Comparison of ENCODE assay signal across 11 mouse cellular contexts in genomic region chr13:58007256-58008037, GRCm38 (mm10).
DNase-seq lines count a peak whose midpoint lies in the region; ATAC-seq and TF ChIP-seq lines count a peak whose summit lies in the region.
"Had no signal": no experiment of that assay in that cellular context is flagged by ENCODE, and none has a peak within 500 bp of the region (broad histone marks: within the 10 kb centered on the region; RNA-seq: fewer than 3 reads in every experiment).

No protein-coding gene starts in this region.

- peak overlapping the region; percentile 4 to 70; a peak in 3 of 4 replicates for H3K4me3 ChIP-seq in ES-E14 (ENCODE audit: insufficient read depth in 1 of 2, low read depth in 1 of 2, low read length in 2 of 2, poor library complexity in 1 of 2, severe bottlenecking in 1 of 2)
- no peak overlapping the region for H3K4me3 ChIP-seq in heart, embryonic 14.5 days (ENCODE audit: control insufficient read depth in 1 of 2, insufficient read depth in 1 of 2, low read depth in 1 of 2, low read length in 2 of 2)
- H3K4me3 ChIP-seq: embryonic facial prominence, embryonic 15.5 days had no signal

- no peak overlapping the region for H3K4me2 ChIP-seq in heart, embryonic 14.5 days (ENCODE audit: low read length)
- H3K4me2 ChIP-seq: embryonic facial prominence, embryonic 15.5 days; liver, embryonic 11.5 days had no signal

- H3K27ac ChIP-seq in ES-E14 (ENCODE audit: insufficient read depth, low read depth, low read length, poor library complexity, severe bottlenecking) = no peak overlapping the region
- peak overlapping the region in 1 of 2 experiments; percentile 35; a peak in 2 of 4 replicates for H3K27ac ChIP-seq in heart, embryonic 14.5 days (replicated peaks in 1 of 2; ENCODE audit: control insufficient read depth in 1 of 2, insufficient read depth in 1 of 2, low read depth in 2 of 2, low read length in 2 of 2)
- H3K27ac ChIP-seq: embryonic facial prominence, embryonic 15.5 days had no signal

- peaks cover 2 to 11% of the 10 kb centered on the region in 2 experiments; a peak in 1 of 4 replicates for H3K4me1 ChIP-seq in ES-E14 (ENCODE audit: control insufficient read depth in 2 of 2, insufficient read depth in 2 of 2, low read length in 2 of 2, poor library complexity in 1 of 2)
- peaks cover 12 to 22% of the 10 kb centered on the region in 2 experiments for H3K4me1 ChIP-seq in heart, embryonic 14.5 days (ENCODE audit: control insufficient read depth in 2 of 2, insufficient read depth in 2 of 2, low read length in 2 of 2)
- H3K4me1 ChIP-seq: embryonic facial prominence, embryonic 15.5 days had no signal

- WGBS in heart, embryonic 14.5 days = 54% methylated on average over 16 of the region's 16 CpGs

- no peak overlapping the region for H3K9ac ChIP-seq in ES-E14 (ENCODE audit: insufficient read depth, low read depth, low read length, poor library complexity, severe bottlenecking)
- H3K9ac ChIP-seq in heart, embryonic 14.5 days (ENCODE audit: low read length) = no peak overlapping the region
- H3K9ac ChIP-seq: embryonic facial prominence, embryonic 15.5 days had no signal

- no peaks in the 10 kb centered on the region for H3K9me3 ChIP-seq in ES-E14 (ENCODE audit: control insufficient read depth, insufficient read depth, low read depth, low read length)
- H3K9me3 ChIP-seq in heart, embryonic 14.5 days (ENCODE audit: control insufficient read depth, low read length) = no peaks in the 10 kb centered on the region
- H3K9me3 ChIP-seq: embryonic facial prominence, embryonic 15.5 days had no signal

- in situ Hi-C loops in ES-E14 (cut with MboI; ENCODE audit: low sequenced_read_pairs in 2 of 2, unreplicated experiment in 2 of 2) = no loop called here

- H3K27me3 ChIP-seq in heart, embryonic 14.5 days (ENCODE audit: control insufficient read depth, insufficient read depth, low read length) = no peaks in the 10 kb centered on the region
- H3K27me3 ChIP-seq: embryonic facial prominence, embryonic 15.5 days had no signal

- peak; percentile 20 for DNase-seq in 3T3-L1 (ENCODE audit: low read depth, low spot score)
- DNase-seq in ES-E14 (ENCODE audit: low read depth, low spot score) = peak; percentile 51
- peak; percentile 35 to 57 for DNase-seq in lung, adult 18-20 months
- no peak for DNase-seq in cerebellum, postnatal 25 days
- no peak for DNase-seq in layer of hippocampus, postnatal 36 days
- DNase-seq in spleen, postnatal 4 days (ENCODE audit: low spot score in 2 of 2) = no peak
- DNase-seq: right cerebral cortex, postnatal 14 days had no signal

- 0 out of 2 replicates have a peak, but pooled peaks have one; percentile 12 for ATAC-seq in heart, embryonic 14.5 days (ENCODE audit: insufficient number of reproducible peaks, insufficient read depth, low FRiP score, low read depth)
- no peak for ATAC-seq in megakaryocyte progenitor cell, adult 5-6 weeks (replicated peaks; ENCODE audit: poor library complexity)

- H3K36me3 ChIP-seq in ES-E14 (ENCODE audit: control insufficient read depth, insufficient read depth, low read length, poor library complexity, severe bottlenecking) = no peaks in the 10 kb centered on the region
- H3K36me3 ChIP-seq in heart, embryonic 14.5 days (ENCODE audit: control insufficient read depth, insufficient read depth, low read length) = peaks cover 20% of the 10 kb centered on the region
- H3K36me3 ChIP-seq: embryonic facial prominence, embryonic 15.5 days had no signal

TF ChIP-seq in ES-E14, 5 proteins besides CTCF, POLR2A, EP300 and RAD21:
- no peak for TF ChIP-seq ZC3H11A (IDR thresholded peaks at IDR 0.05; ENCODE audit: borderline replicate concordance, low read depth, low read length)
- no peak for TF ChIP-seq MAFK (IDR thresholded peaks at IDR 0.05; ENCODE audit: insufficient read depth, low read depth, low read length)
- no peak for TF ChIP-seq CHD2 (IDR thresholded peaks at IDR 0.05; ENCODE audit: low read depth, low read length)
- TF ChIP-seq ZNF384 (IDR thresholded peaks at IDR 0.05; ENCODE audit: low read depth, low read length) = no peak

Comparison
In these comparisons a context has a peak if more than half of its experiments do, and no peak if none do; other contexts are left out.
1. DNase-seq: peak in 3T3-L1 (single experiment), ES-E14 (single experiment) and lung, adult 18-20 months (2 of 2); none in cerebellum, postnatal 25 days (0 of 2), layer of hippocampus, postnatal 36 days (0 of 2) and spleen, postnatal 4 days (0 of 2).
2. H3K4me3 ChIP-seq: peak in ES-E14 (2 of 2); none in heart, embryonic 14.5 days (0 of 2).